Comparison of ENCODE assay signal across 8 mouse cellular contexts in the genomic region with DNA sequence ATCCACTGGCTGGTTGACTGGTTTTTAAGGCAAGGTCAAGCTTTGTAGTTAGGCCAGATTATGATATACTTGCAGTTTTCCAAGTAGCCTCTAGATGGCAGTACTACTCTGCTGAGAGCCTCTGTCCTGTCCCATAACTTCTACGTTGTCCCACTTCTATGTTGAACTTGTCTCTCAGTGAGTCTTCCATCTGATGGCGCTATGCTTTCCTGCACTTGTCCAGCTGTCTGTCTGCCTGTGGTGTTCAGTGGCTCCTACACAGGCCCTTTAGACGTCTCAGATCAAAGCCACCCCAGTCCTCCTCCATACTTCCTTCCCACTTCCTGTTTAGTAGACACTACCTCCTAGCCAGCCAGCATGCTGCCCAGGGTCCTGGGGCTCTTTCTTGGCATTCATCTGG. TPM values are rescaled to one million over a fixed set of nuclear protein-coding genes. Genes with fewer than 3 reads are reported as not detected.
DNase-seq lines count a peak whose midpoint lies in the region; ATAC-seq and TF ChIP-seq lines count a peak whose summit lies in the region.

No protein-coding gene starts in this region.

- H3K9me3 ChIP-seq in forebrain, postnatal 0 days (ENCODE audit: low read length), result no peaks in the 10 kb centered on the region
- 0 out of 2 replicates have a peak, but pooled peaks cover 4% of the 10 kb centered on the region for H3K9me3 ChIP-seq in kidney, embryonic 15.5 days (replicated peaks)

- H3K36me3 ChIP-seq in thymus, adult 2 months (ENCODE audit: control insufficient read depth, insufficient read depth, low read length), result peaks cover 4% of the 10 kb centered on the region; the same call in 1 of the 2 replicates
- peaks cover 17% of the 10 kb centered on the region for H3K36me3 ChIP-seq in forebrain, postnatal 0 days (ENCODE audit: insufficient read depth)
- H3K36me3 ChIP-seq in kidney, embryonic 15.5 days, result peaks cover 44% of the 10 kb centered on the region

- no peak overlapping the region for H3K9ac ChIP-seq in forebrain, postnatal 0 days
- H3K9ac ChIP-seq in kidney, embryonic 15.5 days, result no peak overlapping the region

- 4% methylated on average over 3 of the region's 3 CpGs for WGBS in thymus, adult 2 months
- 50% methylated on average over 3 of the region's 3 CpGs for WGBS in forebrain, postnatal 0 days
- WGBS in kidney, embryonic 15.5 days, result 24% methylated on average over 3 of the region's 3 CpGs

- H3K4me3 ChIP-seq in thymus, adult 2 months (ENCODE audit: control insufficient read depth, insufficient read depth, low read length), result no peak overlapping the region
- H3K4me3 ChIP-seq in forebrain, postnatal 0 days (ENCODE audit: low read depth, low read length), result no peak overlapping the region
- H3K4me3 ChIP-seq in kidney, embryonic 15.5 days (replicated peaks), result no peak overlapping the region

- peak; percentile 55 for DNase-seq in adrenal gland, postnatal 14 days
- DNase-seq in adrenal gland, adult 18-20 months (ENCODE audit: low spot score in 2 of 2), result no peak
- DNase-seq in thymus, adult 2 months, result peak; percentile 19
- no peak for DNase-seq in thymus, adult 18-20 months
- peak; percentile 48 for DNase-seq in forebrain, postnatal 0 days
- peak; percentile 24 for DNase-seq in thymus, postnatal 14 days

- H3K4me1 ChIP-seq in thymus, adult 2 months (replicated peaks; ENCODE audit: control insufficient read depth, insufficient read depth, low read length), result peaks cover 4% of the 10 kb centered on the region; the same call in 1 of the 2 replicates
- H3K4me1 ChIP-seq in forebrain, postnatal 0 days (ENCODE audit: insufficient read depth), result no peaks in the 10 kb centered on the region
- no peaks in the 10 kb centered on the region for H3K4me1 ChIP-seq in kidney, embryonic 15.5 days

- no peaks in the 10 kb centered on the region for H3K27me3 ChIP-seq in thymus, adult 2 months (ENCODE audit: control insufficient read depth, insufficient read depth, low read length)
- H3K27me3 ChIP-seq in forebrain, postnatal 0 days (ENCODE audit: insufficient read depth, low read length), result no peaks in the 10 kb centered on the region
- no peaks in the 10 kb centered on the region for H3K27me3 ChIP-seq in kidney, embryonic 15.5 days

- TF ChIP-seq POLR2A in thymus, adult 2 months (IDR thresholded peaks at IDR 0.05; ENCODE audit: control insufficient read depth, extremely low read depth, insufficient read depth, low read length, poor library complexity), result no peak

- no peak for TF ChIP-seq CTCF in thymus, adult 2 months (IDR thresholded peaks at IDR 0.05; ENCODE audit: borderline replicate concordance, control insufficient read depth, extremely low read depth, insufficient read depth, low read length, poor library complexity)
- TF ChIP-seq CTCF in forebrain, postnatal 0 days (IDR thresholded peaks at IDR 0.05; ENCODE audit: low read depth), result peak; percentile 79

- H3K27ac ChIP-seq in thymus, adult 2 months (ENCODE audit: control insufficient read depth, insufficient read depth, low read length), result no peak overlapping the region
- no peak overlapping the region for H3K27ac ChIP-seq in forebrain, postnatal 0 days (ENCODE audit: low read depth, low read length)
- H3K27ac ChIP-seq in kidney, embryonic 15.5 days, result no peak overlapping the region

- ATAC-seq in forebrain, postnatal 0 days, result peak; percentile 34
- peak; percentile 26; the same call in 1 of the 2 replicates for ATAC-seq in kidney, embryonic 15.5 days (replicated peaks; ENCODE audit: low FRiP score)
- ATAC-seq in megakaryocyte, adult 5-6 weeks (ENCODE audit: poor library complexity, severe bottlenecking), result peak; percentile 85

- H3K4me2 ChIP-seq in forebrain, postnatal 0 days (ENCODE audit: low read depth), result no peak overlapping the region
- no peak overlapping the region for H3K4me2 ChIP-seq in kidney, embryonic 15.5 days

RNA-seq across cellular contexts. Expression of a gene that starts 17.6 kb away (rescaled TPM):
- not detected in 2 replicates for total RNA-seq in adrenal gland, postnatal 14 days (2021)
- not detected for total RNA-seq in adrenal gland, adult 18-20 months (2021)
- polyA plus RNA-seq in thymus, adult 2 months (2012; rRNA removed), result 0.11 and 0.24 TPM in 2 replicates
- total RNA-seq in forebrain, postnatal 0 days (2014; rRNA removed), result 0.15 and 0.19 TPM in 2 replicates
- polyA plus RNA-seq in forebrain, postnatal 0 days (2015; fragmentation: Nextera tagmentation; extraction: Ambion mirVana), result 0.08 TPM in 1 of 2 replicates, not detected in the other
- not detected in 2 replicates for polyA plus RNA-seq in kidney, embryonic 15.5 days (2015; fragmentation: Nextera tagmentation; extraction: Ambion mirVana)
- not detected in 2 replicates for total RNA-seq in megakaryocyte, adult 5-6 weeks (2015)
- not detected in 2 replicates for total RNA-seq in megakaryocyte, adult 5-6 weeks (2017)

RNA-seq across cellular contexts. Expression of a gene that starts 37.3 kb away (rescaled TPM):
- total RNA-seq in adrenal gland, postnatal 14 days (2021), result 0.34 TPM in 1 of 2 replicates, not detected in the other
- not detected for total RNA-seq in adrenal gland, adult 18-20 months (2021)
- 0.46 and 0.82 TPM in 2 replicates for polyA plus RNA-seq in thymus, adult 2 months (2012; rRNA removed)
- total RNA-seq in forebrain, postnatal 0 days (2014; rRNA removed), result 0.31 and 0.90 TPM in 2 replicates
- polyA plus RNA-seq in forebrain, postnatal 0 days (2015; fragmentation: Nextera tagmentation; extraction: Ambion mirVana), result 0.15 and 0.19 TPM in 2 replicates
- 0.19 and 0.90 TPM in 2 replicates for polyA plus RNA-seq in kidney, embryonic 15.5 days (2015; fragmentation: Nextera tagmentation; extraction: Ambion mirVana)
- not detected in 2 replicates for total RNA-seq in megakaryocyte, adult 5-6 weeks (2015)
- total RNA-seq in megakaryocyte, adult 5-6 weeks (2017), result not detected in 2 replicates

RNA-seq across cellular contexts. Expression of a gene that starts 43.6 kb away (rescaled TPM):
- 98.4 and 98.6 TPM in 2 replicates for total RNA-seq in adrenal gland, postnatal 14 days (2021)
- 10 to 100 TPM; 93.9 to 99.8 TPM for total RNA-seq in adrenal gland, adult 18-20 months (2021)
- 146 and 174 TPM in 2 replicates for polyA plus RNA-seq in thymus, adult 2 months (2012; rRNA removed)
- 83.7 and 92.6 TPM in 2 replicates for total RNA-seq in forebrain, postnatal 0 days (2014; rRNA removed)
- 24.8 and 28.2 TPM in 2 replicates for polyA plus RNA-seq in forebrain, postnatal 0 days (2015; fragmentation: Nextera tagmentation; extraction: Ambion mirVana)
- 45.3 and 47.4 TPM in 2 replicates for polyA plus RNA-seq in kidney, embryonic 15.5 days (2015; fragmentation: Nextera tagmentation; extraction: Ambion mirVana)
- 29.1 and 32.3 TPM in 2 replicates for total RNA-seq in megakaryocyte, adult 5-6 weeks (2015)
- total RNA-seq in megakaryocyte, adult 5-6 weeks (2017), result 30.1 and 34.8 TPM in 2 replicates

Comparison
In these comparisons a context has a peak if more than half of its experiments do, and no peak if none do; other contexts are left out.
1. DNase-seq: peak in adrenal gland, postnatal 14 days (single experiment), thymus, adult 2 months (single experiment), forebrain, postnatal 0 days (single experiment) and thymus, postnatal 14 days (single experiment); none in adrenal gland, adult 18-20 months (0 of 2) and thymus, adult 18-20 months (0 of 2).
2. ATAC-seq: peak in every context shown above with its lines; median percentile 85 in megakaryocyte, adult 5-6 weeks; 34 in forebrain, postnatal 0 days; 26 in kidney, embryonic 15.5 days.